Mouse (Mus musculus) embryonic facial prominence, embryonic 11.5 days (tissue): ENCODE measurements around the gene Zkscan1. TPM values are rescaled to one million over a fixed set of nuclear protein-coding genes. Genes with fewer than 3 reads are reported as not detected.
A peak's percentile ranks its signal among the peaks of the same experiment; 100 is the strongest.
"Not testable (repeated sequence)": the region's sequence is repeated elsewhere in the genome, so short reads cannot be mapped to it uniquely, and the experiment has no call there.

Source experiments
- ATAC-seq: fragments of 200-750 bp; cut with Nextera tagmentation; replicated peaks from 2 replicates; pipeline ENCODE4 v1.8.0; 2017; ENCODE audit warnings: low read depth; ENCODE audit not compliant: insufficient number of reproducible peaks, low FRiP score, low TSS enrichment
- DNase-seq: peaks from one replicate; pipeline ENCODE4 v3.0.0-alpha.2; 2015; ENCODE audit warnings: low spot score
- H3K27ac ChIP-seq: fragments of 300-500 bp; sonication (generic); replicated peaks from 2 replicates; pipeline ENCODE4 v1.5.1; 2014; ENCODE audit warnings: mild to moderate bottlenecking, low read depth, low read length, control low read depth
- H3K27me3 ChIP-seq: fragments of 300-500 bp; sonication (generic); 2 replicates; pipeline ENCODE4 v1.6.1; 2014; ENCODE audit warnings: mild to moderate bottlenecking, low read length, moderate library complexity, mixed read lengths; ENCODE audit not compliant: control insufficient read depth, insufficient read depth
- H3K36me3 ChIP-seq: fragments of 300-500 bp; sonication (generic); replicated peaks from 2 replicates; pipeline ENCODE4 v1.6.1; 2014; ENCODE audit warnings: low read depth, mild to moderate bottlenecking, low read length, moderate library complexity, mixed read lengths; ENCODE audit not compliant: control insufficient read depth, insufficient read depth
- H3K4me1 ChIP-seq: fragments of 300-500 bp; sonication (generic); 2 replicates; pipeline ENCODE4 v1.6.1; 2014; ENCODE audit warnings: low read length, mixed read lengths; ENCODE audit not compliant: control insufficient read depth, insufficient read depth
- H3K4me2 ChIP-seq: fragments of 300-500 bp; sonication (generic); 2 replicates; pipeline ENCODE4 v1.6.1; 2014; ENCODE audit warnings: low read depth, mild to moderate bottlenecking, control low read depth, low read length, moderate library complexity
- H3K4me3 ChIP-seq: fragments of 300-500 bp; sonication (generic); 2 replicates; pipeline ENCODE4 v1.5.1; 2014; ENCODE audit warnings: low read depth, low read length, control low read depth
- H3K9ac ChIP-seq: fragments of 300-500 bp; sonication (generic); replicated peaks from 2 replicates; pipeline ENCODE4 v1.6.1; 2014; ENCODE audit warnings: mild to moderate bottlenecking, control low read depth, low read length
- H3K9me3 ChIP-seq: fragments of 300-500 bp; sonication (generic); replicated peaks from 2 replicates; pipeline ENCODE4 v1.6.1; 2016; ENCODE audit warnings: mild to moderate bottlenecking, low read length, inconsistent platforms, mixed read lengths; ENCODE audit not compliant: control insufficient read depth
- WGBS: fragments of 180-500 bp; shearing (Covaris S2); extraction: QIAGEN DNeasy Blood & Tissue Kit; methylation state at CpG from one replicate; pipeline ENCODE4 v1.1.7; 2014; 5-methylcytosine and 5-hydroxymethylcytosine counted together
- polyA plus RNA-seq: library from polyadenylated mRNA; unstranded; fragments of >200 nt; fragmentation: Nextera tagmentation; extraction: Ambion mirVana; gene quantifications from 2 replicates; pipeline ENCODE4 v1.2.1, GENCODE M21; 2014

Zkscan1 gene
- 37.6 and 40.1 TPM in 2 replicates for polyA plus RNA-seq

GRCm38 (mm10) chr5:138084996-138085395, at the start of gene Zkscan1:
Zkscan1 (plus strand) TSS chr5:138085084.
- H3K27ac ChIP-seq, result peak within 1 kb of the TSS; percentile 48
- peak within 1 kb of the TSS; percentile 94 for H3K4me3 ChIP-seq
- DNase-seq, result peak; percentile 95
- no peaks in the 10 kb centered on the region for H3K27me3 ChIP-seq
- H3K4me1 ChIP-seq, result no peaks in the 10 kb centered on the region
- no peaks in the 10 kb centered on the region for H3K36me3 ChIP-seq
- ATAC-seq, result peak; percentile 89
- H3K9me3 ChIP-seq, result no peaks in the 10 kb centered on the region
- WGBS, result 0% methylated on average over 27 of the region's 27 CpGs
- H3K4me2 ChIP-seq, result peak within 1 kb of the TSS; percentile 64
- peak within 1 kb of the TSS; percentile 99 for H3K9ac ChIP-seq

DNA sequence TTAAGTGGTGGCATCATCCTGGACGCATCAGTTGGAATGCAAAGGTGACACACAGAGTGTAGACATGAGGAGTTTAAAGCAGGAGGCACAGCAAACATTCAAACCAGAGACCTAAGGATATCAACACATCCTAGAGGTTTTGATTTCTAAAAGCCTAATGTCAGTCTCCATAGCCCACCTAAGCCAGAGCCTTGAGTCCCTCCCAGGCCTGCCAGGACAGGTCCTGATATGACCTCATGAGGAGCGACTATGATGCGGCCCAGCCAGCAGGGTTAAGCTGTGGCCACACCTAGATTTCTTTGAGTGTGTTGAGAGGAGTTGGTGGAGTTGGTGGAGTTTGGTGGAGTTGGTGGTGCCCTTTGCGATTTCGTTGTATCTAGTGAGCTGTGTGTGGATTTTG, 32.0 kb upstream of the Zkscan1 start, which contains the start of gene Smok3c:
Gene Smok3c, plus strand, starts transcription at position 301 of the 400 bp plus-strand sequence.
- not testable (repeated sequence) for H3K4me3 ChIP-seq, H3K27ac ChIP-seq, ATAC-seq, H3K4me2 ChIP-seq, DNase-seq, H3K27me3 ChIP-seq, H3K9ac ChIP-seq, H3K36me3 ChIP-seq, H3K4me1 ChIP-seq, H3K9me3 ChIP-seq
- WGBS, result no CpG with 5 or more reads among the region's 5 CpGs

GRCm38 (mm10) chr5:138073803-138074202, 11.1 kb upstream of the Zkscan1 start:
- 72% methylated on average over 4 of the region's 4 CpGs for WGBS
- H3K27ac ChIP-seq, result no peak overlapping the region
- no peaks in the 10 kb centered on the region for H3K36me3 ChIP-seq
- no peaks in the 10 kb centered on the region for H3K4me1 ChIP-seq
- ATAC-seq (no peak), DNase-seq (no peak)
- no peak overlapping the region for H3K9ac ChIP-seq
- no peak overlapping the region for H3K4me3 ChIP-seq
- H3K27me3 ChIP-seq, result no peaks in the 10 kb centered on the region
- no peaks in the 10 kb centered on the region for H3K9me3 ChIP-seq
- H3K4me2 ChIP-seq, result no peak overlapping the region

DNA sequence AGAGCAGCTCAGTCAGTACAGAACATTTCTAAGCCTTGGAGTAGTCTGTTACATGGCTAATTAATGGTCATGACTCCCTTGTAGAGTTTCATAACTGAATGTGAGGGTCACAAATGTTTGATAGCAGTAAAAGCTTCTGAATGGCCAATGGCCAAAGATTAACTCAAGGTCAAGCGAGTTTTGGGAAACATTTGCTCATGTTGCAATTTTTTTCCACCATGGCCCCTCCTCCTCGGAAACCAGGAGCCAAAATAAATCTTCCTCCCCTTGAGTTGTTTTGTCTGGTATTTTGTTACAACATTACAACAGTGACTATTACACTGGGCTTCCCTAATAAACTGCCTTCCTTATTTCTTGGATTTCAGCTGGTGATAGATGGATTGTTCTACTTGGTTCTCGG, 9.2 kb upstream of the Zkscan1 start:
- ATAC-seq (no peak), DNase-seq (no peak)
- Histone ChIP-seq H3K4me1 (no peaks in the 10 kb centered on the region), H3K9ac (no peak overlapping the region), H3K27ac (no peak overlapping the region), H3K36me3 (no peaks in the 10 kb centered on the region), H3K4me2 (no peak overlapping the region), H3K27me3 (no peaks in the 10 kb centered on the region), H3K9me3 (no peaks in the 10 kb centered on the region), H3K4me3 (no peak overlapping the region)
- 68% methylated on average over 3 of the region's 3 CpGs for WGBS

- 58% methylated on average over 2 of the region's 2 CpGs for WGBS
- no peaks in the 10 kb centered on the region for H3K4me1 ChIP-seq
- ATAC-seq (no peak), DNase-seq (no peak)
- H3K9ac ChIP-seq, result no peak overlapping the region
- no peaks in the 10 kb centered on the region for H3K36me3 ChIP-seq
- H3K27me3 ChIP-seq, result no peaks in the 10 kb centered on the region
- H3K27ac ChIP-seq, result no peak overlapping the region
- H3K4me3 ChIP-seq, result no peak overlapping the region
- no peak overlapping the region for H3K4me2 ChIP-seq
- no peaks in the 10 kb centered on the region for H3K9me3 ChIP-seq
Measured at GRCm38 (mm10) chr5:138076148-138076547, 8.7 kb upstream of the Zkscan1 start.

GRCm38 (mm10) chr5:138080456-138080855, 4.4 kb upstream of the Zkscan1 start:
- ATAC-seq (no peak), DNase-seq (no peak)
- 87% methylated on average over 5 of the region's 5 CpGs for WGBS

GRCm38 (mm10) chr5:138081446-138081845, 3.4 kb upstream of the Zkscan1 start:
- DNase-seq, result no peak

More at GRCm38 (mm10) chr5:138080456-138080855, 4.4 kb upstream of the Zkscan1 start:
- H3K9me3 ChIP-seq, result no peaks in the 10 kb centered on the region
- H3K4me2 ChIP-seq, result no peak overlapping the region
- H3K36me3 ChIP-seq, result no peaks in the 10 kb centered on the region
- H3K9ac ChIP-seq, result no peak overlapping the region
- H3K4me1 ChIP-seq, result no peaks in the 10 kb centered on the region
- no peak overlapping the region for H3K27ac ChIP-seq
- no peaks in the 10 kb centered on the region for H3K27me3 ChIP-seq
- H3K4me3 ChIP-seq, result no peak overlapping the region

GRCm38 (mm10) chr5:138083318-138083900, 1.5 kb upstream of the Zkscan1 start:
- no peaks in the 10 kb centered on the region for H3K36me3 ChIP-seq
- H3K4me1 ChIP-seq, result no peaks in the 10 kb centered on the region
- WGBS, result 62% methylated on average over 2 of the region's 2 CpGs
- no peak overlapping the region for H3K9ac ChIP-seq
- H3K4me2 ChIP-seq, result no peak overlapping the region
- no peaks in the 10 kb centered on the region for H3K9me3 ChIP-seq
- no peaks in the 10 kb centered on the region for H3K27me3 ChIP-seq
- H3K4me3 ChIP-seq, result no peak overlapping the region
- DNase-seq (no peak), ATAC-seq (no peak)
- no peak overlapping the region for H3K27ac ChIP-seq

More at GRCm38 (mm10) chr5:138081446-138081845, 3.4 kb upstream of the Zkscan1 start:
- Histone ChIP-seq H3K9me3 (no peaks in the 10 kb centered on the region), H3K27me3 (no peaks in the 10 kb centered on the region), H3K9ac (no peak overlapping the region), H3K4me3 (no peak overlapping the region), H3K36me3 (no peaks in the 10 kb centered on the region), H3K4me2 (no peak overlapping the region), H3K27ac (no peak overlapping the region), H3K4me1 (no peaks in the 10 kb centered on the region)
- 84% methylated on average over 9 of the region's 9 CpGs for WGBS
- ATAC-seq, result no peak
